Mouse (Mus musculus) lung, adult 2 months (tissue): ENCODE measurements at regions not wholly inside any gene's neighbourhood (a gene's known extent, or its start where the extent isn't known, plus 50 kb on each side); places are given as distances from the start of the nearest gene placed in this dataset.

Source experiments
- DNase-seq: peaks from one replicate; pipeline ENCODE4 v3.0.0; 2022
- H3K4me1 ChIP-seq: fragments of 200-500 bp; 2 replicates; pipeline ENCODE4 v1.6.1; 2011; ENCODE audit warnings: low read length; ENCODE audit not compliant: control insufficient read depth, insufficient read depth
- H3K4me3 ChIP-seq: fragments of 200-500 bp; replicated peaks from 2 replicates; pipeline ENCODE3; 2011; ENCODE audit warnings: low read depth, mild to moderate bottlenecking, control low read depth, low read length; ENCODE audit errors: extremely low read depth
- CTCF ChIP-seq: fragments of 200-500 bp; IDR thresholded peaks from 2 replicates; pipeline ENCODE4 v1.5.1; 2011; ENCODE audit warnings: mild to moderate bottlenecking, low read length, control low read depth; ENCODE audit not compliant: insufficient read depth
- POLR2A ChIP-seq: fragments of 200-500 bp; IDR thresholded peaks from 2 replicates; pipeline ENCODE4 v1.6.1; 2011; ENCODE audit warnings: low read depth, mild to moderate bottlenecking, control low read depth, low read length, borderline replicate concordance; ENCODE audit errors: extremely low read depth
- WGBS: fragments of 180-500 bp; shearing (Covaris S2); methylation state at CpG from one replicate; pipeline ENCODE4 v1.1.7; 2018; 5-methylcytosine and 5-hydroxymethylcytosine counted together

DNA sequence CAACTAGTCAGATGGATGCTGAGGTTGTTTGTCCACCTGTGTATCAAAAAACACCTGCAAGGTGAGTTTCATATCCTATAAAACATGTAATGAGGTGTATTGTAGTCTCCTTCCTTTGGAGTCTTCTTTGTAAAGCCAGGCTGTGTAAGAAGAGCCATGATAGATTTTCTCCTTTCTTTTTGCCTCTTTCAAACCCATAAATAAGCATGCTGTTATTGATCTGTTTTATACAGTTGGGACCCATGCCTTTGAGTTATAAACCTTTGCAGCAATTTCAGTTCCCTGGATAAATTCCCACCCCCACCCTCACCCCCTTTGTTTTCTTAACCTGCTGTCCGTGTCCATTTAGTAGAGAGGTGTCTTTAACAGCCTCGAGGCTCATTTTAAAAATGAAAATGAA, 131.0 kb upstream of the Rgs17 start:
- TF ChIP-seq CTCF (no peak), POLR2A (no peak)
- Histone ChIP-seq H3K4me3 (no peak overlapping the region), H3K4me1 (no peaks in the 10 kb centered on the region)
- no peak for DNase-seq
- WGBS, result 41% methylated on average over 2 of the region's 2 CpGs

GRCm38 (mm10) chr10:6043358-6043757, 121.2 kb upstream of the Rgs17 start:
- peaks cover 2% of the 10 kb centered on the region; the same call in 1 of the 2 replicates for H3K4me1 ChIP-seq
- TF ChIP-seq POLR2A (no peak), CTCF (no peak)
- H3K4me3 ChIP-seq, result no peak overlapping the region
- WGBS, result 54% methylated on average over 5 of the region's 5 CpGs
- no peak for DNase-seq

- H3K4me1 ChIP-seq, result peaks cover 2% of the 10 kb centered on the region; the same call in 1 of the 2 replicates
- TF ChIP-seq POLR2A (no peak), CTCF (no peak)
- H3K4me3 ChIP-seq, result no peak overlapping the region
- DNase-seq, result no peak
- WGBS, result 41% methylated on average over 4 of the region's 4 CpGs
Observed at GRCm38 (mm10) chr10:6039771-6040170, 117.6 kb upstream of the Rgs17 start.

GRCm38 (mm10) chr10:6035792-6036487, 113.7 kb upstream of the Rgs17 start:
- peak; percentile 97 for TF ChIP-seq CTCF
- TF ChIP-seq POLR2A, result no peak
- 17% methylated on average over 25 of the region's 25 CpGs for WGBS

DNA sequence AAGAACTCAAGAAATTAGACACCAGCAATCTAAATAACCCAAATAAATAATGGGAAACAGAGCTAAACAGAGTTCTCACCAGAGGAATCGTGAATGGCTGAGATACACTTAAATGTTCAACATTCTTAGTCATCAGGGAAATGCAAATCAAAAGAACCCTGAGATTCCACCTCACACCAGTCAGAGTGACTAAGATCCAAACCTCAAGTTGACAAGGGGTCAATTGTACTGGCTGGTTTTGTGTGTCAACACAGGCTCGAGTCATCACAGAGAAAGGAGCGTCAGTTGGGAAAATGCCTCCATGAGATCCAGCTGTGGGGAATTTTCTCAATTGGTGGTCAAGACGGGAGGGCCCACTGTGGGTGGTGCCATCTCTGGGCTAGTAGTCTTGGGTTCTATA, 110.3 kb upstream of the Rgs17 start:
- TF ChIP-seq POLR2A, result no peak
- TF ChIP-seq CTCF, result no peak
- DNase-seq, result no peak
- WGBS, result 81% methylated on average over 4 of the region's 4 CpGs
- no peaks in the 10 kb centered on the region for H3K4me1 ChIP-seq
- no peak overlapping the region for H3K4me3 ChIP-seq

More at GRCm38 (mm10) chr10:6035792-6036487, 113.7 kb upstream of the Rgs17 start:
- Histone ChIP-seq H3K4me1 (peaks cover 2% of the 10 kb centered on the region; the same call in 1 of the 2 replicates), H3K4me3 (no peak overlapping the region)
- peak; percentile 58 for DNase-seq

GRCm38 (mm10) chr10:6027551-6027950, 105.4 kb upstream of the Rgs17 start:
- no peaks in the 10 kb centered on the region for H3K4me1 ChIP-seq
- TF ChIP-seq CTCF (no peak), POLR2A (no peak)
- DNase-seq, result no peak
- WGBS, result 34% methylated on average over 1 of the region's 1 CpGs
- no peak overlapping the region for H3K4me3 ChIP-seq

GRCm38 (mm10) chr10:6026317-6026716, 104.1 kb upstream of the Rgs17 start:
- Histone ChIP-seq H3K4me3 (no peak overlapping the region), H3K4me1 (no peaks in the 10 kb centered on the region)
- 76% methylated on average over 5 of the region's 5 CpGs for WGBS
- DNase-seq, result no peak
- TF ChIP-seq POLR2A (no peak), CTCF (no peak)

DNA sequence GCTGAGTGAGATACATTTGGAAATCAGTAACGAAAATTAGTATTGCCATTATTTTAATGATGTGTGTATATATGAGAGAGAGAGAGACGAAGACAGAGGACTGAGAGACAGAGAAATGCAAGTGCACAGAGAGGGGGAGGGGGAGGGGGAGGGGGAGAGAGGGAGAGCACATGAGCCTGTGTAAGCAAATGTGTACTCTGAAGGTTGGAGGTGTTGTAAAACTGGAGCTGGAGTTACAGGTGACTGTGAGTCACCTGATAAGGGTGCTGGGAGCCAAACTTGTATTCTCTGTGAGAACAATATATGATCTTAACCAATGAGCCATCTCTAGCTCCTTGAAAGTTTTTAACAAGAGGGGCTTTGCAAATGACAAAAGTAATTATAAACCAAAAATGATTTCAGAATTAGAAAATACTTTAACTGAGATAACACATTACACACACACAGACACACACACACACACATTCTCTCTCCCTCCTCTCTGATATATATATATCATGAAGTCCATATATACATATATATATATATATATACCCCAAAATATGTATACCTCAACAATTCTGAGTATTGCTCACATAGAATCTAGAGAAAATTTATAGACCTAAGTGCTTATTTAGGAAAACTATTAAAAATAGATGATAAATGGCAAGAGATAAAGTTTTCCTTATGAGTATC, 100.5 kb upstream of the Rgs17 start:
- Histone ChIP-seq H3K4me1 (no peaks in the 10 kb centered on the region), H3K4me3 (no peak overlapping the region)
- WGBS, result 77% methylated on average over 2 of the region's 2 CpGs
- DNase-seq, result no peak
- TF ChIP-seq POLR2A (no peak), CTCF (no peak)

- no peak for DNase-seq
- Histone ChIP-seq H3K4me3 (no peak overlapping the region), H3K4me1 (no peaks in the 10 kb centered on the region)
- TF ChIP-seq POLR2A (no peak), CTCF (no peak)
- 34% methylated on average over 9 of the region's 9 CpGs for WGBS
Observed at GRCm38 (mm10) chr10:6020944-6021684, 98.9 kb upstream of the Rgs17 start.

DNA sequence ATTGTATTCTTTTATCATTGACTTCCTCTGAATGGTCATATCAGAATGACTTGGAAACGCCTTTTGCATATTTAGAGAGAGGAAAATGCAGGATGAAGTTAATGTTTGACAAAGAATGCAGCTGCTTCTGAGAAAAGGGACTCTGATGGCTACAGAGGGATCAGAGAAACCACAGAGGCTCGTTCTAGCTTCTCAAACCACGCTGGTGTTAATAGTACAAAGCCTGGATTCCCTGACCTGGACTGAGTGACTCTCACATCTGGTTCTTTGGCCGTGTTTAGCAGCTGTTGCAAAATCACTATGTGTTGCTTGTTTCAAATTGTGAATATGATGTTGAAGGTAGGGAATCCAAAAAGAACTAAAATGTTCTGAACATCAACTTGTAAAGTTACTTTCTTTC, 91.5 kb upstream of the Rgs17 start:
- Histone ChIP-seq H3K4me1 (no peaks in the 10 kb centered on the region), H3K4me3 (no peak overlapping the region)
- TF ChIP-seq POLR2A (no peak), CTCF (no peak)
- WGBS, result 49% methylated on average over 4 of the region's 4 CpGs
- DNase-seq, result no peak
